Mouse (Mus musculus) urinary bladder, postnatal 14 days (tissue): ENCODE measurements around the gene Gm9918.

Source experiments
- DNase-seq: peaks from one replicate; pipeline ENCODE4 v3.0.0; 2021; ENCODE audit warnings: low spot score

Gm9918 gene

GRCm38 (mm10) chr15:102245891-102246741 lies 24.2 kb upstream of the Gm9918 start:
- peak; percentile 84 for DNase-seq

GRCm38 (mm10) chr15:102246866-102247251 lies 23.5 kb upstream of the Gm9918 start:
- peak; percentile 97 for DNase-seq

- DNase-seq: peak; percentile 81
Observed at GRCm38 (mm10) chr15:102247252-102248130, 22.9 kb upstream of the Gm9918 start.

GRCm38 (mm10) chr15:102248131-102248811 lies 22.1 kb upstream of the Gm9918 start:
- DNase-seq: no peak

GRCm38 (mm10) chr15:102248812-102249191 lies 21.6 kb upstream of the Gm9918 start:
- DNase-seq: no peak

- DNase-seq: peak; percentile 50
Observed at GRCm38 (mm10) chr15:102249251-102249691, 21.1 kb upstream of the Gm9918 start.

GRCm38 (mm10) chr15:102249967-102250366 lies 20.4 kb upstream of the Gm9918 start:
- DNase-seq: no peak

- peak; percentile 39 for DNase-seq
Observed at GRCm38 (mm10) chr15:102250521-102250920, 19.8 kb upstream of the Gm9918 start.

- peak; percentile 87 for DNase-seq
Observed at GRCm38 (mm10) chr15:102255547-102256255, 14.7 kb upstream of the Gm9918 start.

- no peak for DNase-seq
Observed at GRCm38 (mm10) chr15:102256431-102257201, 13.7 kb upstream of the Gm9918 start.

GRCm38 (mm10) chr15:102257202-102258075 lies 12.9 kb upstream of the Gm9918 start, which contains the start of gene Rarg:
TSS of gene Rarg (minus strand) at chr15:102257517.
- DNase-seq: peak; percentile 75

- peak; percentile 85 for DNase-seq
Observed at GRCm38 (mm10) chr15:102258076-102258470, 12.3 kb upstream of the Gm9918 start.

- no peak for DNase-seq
Observed at GRCm38 (mm10) chr15:102258581-102259253, 11.6 kb upstream of the Gm9918 start.

GRCm38 (mm10) chr15:102262582-102262981 lies 7.8 kb upstream of the Gm9918 start:
- DNase-seq: peak; percentile 53

GRCm38 (mm10) chr15:102263037-102263436 lies 7.3 kb upstream of the Gm9918 start:
- DNase-seq: no peak

GRCm38 (mm10) chr15:102265548-102265947 lies 4.8 kb upstream of the Gm9918 start:
- DNase-seq: no peak

GRCm38 (mm10) chr15:102271441-102271840 lies 1.1 kb downstream of the Gm9918 start:
- DNase-seq: no peak

GRCm38 (mm10) chr15:102273982-102274716 lies 3.8 kb downstream of the Gm9918 start:
- DNase-seq: no peak
